Mouse (Mus musculus) E14TG2a.4 (cell line): ENCODE data around the gene Xntrpc.

Experiments
- CTCF ChIP-seq: conservative IDR thresholded peaks from 2 replicates; pipeline ENCODE4 v1.5.1; 2014; ENCODE audit warnings: low read length
- NANOG ChIP-seq: IDR thresholded peaks from 2 replicates; pipeline ENCODE4 v1.6.1; 2014; ENCODE audit warnings: borderline replicate concordance, low read length, mixed read lengths
- POU5F1 ChIP-seq: IDR thresholded peaks from 2 replicates; pipeline ENCODE4 v1.6.1; 2014; ENCODE audit warnings: low read length, borderline replicate concordance

GRCm38 (mm10) chr7:102116579-102117331 is 51.2 kb downstream of the Xntrpc start, which contains the start of gene Chrna10:
- no peak for TF ChIP-seq CTCF
- TF ChIP-seq NANOG: no peak
- no peak for TF ChIP-seq POU5F1
